Mouse (Mus musculus): ENCODE data around the gene Gpr162.

- no peak for TF ChIP-seq MAFK (IDR thresholded peaks at IDR 0.05; ENCODE audit: insufficient read depth, low read depth, low read length)
- TF ChIP-seq ZC3H11A (IDR thresholded peaks at IDR 0.05; ENCODE audit: borderline replicate concordance, low read depth, low read length): no peak
- TF ChIP-seq ZNF384 (IDR thresholded peaks at IDR 0.05; ENCODE audit: low read depth, low read length): no peak
- TF ChIP-seq CHD2 (IDR thresholded peaks at IDR 0.05; ENCODE audit: low read depth, low read length): no peak
- TF ChIP-seq HCFC1 (IDR thresholded peaks at IDR 0.05; ENCODE audit: borderline replicate concordance, insufficient read depth, low read length): no peak
Observed at GRCm38 (mm10) chr6:124809052-124809774, 54.6 kb downstream of the Gpr162 start.

Measured in ES-E14 (cell line).